Mouse (Mus musculus): ENCODE measurements at regions not wholly inside any gene's neighbourhood (a gene's known extent, or its start where the extent isn't known, plus 50 kb on each side); places are given as distances from the start of the nearest gene placed in this dataset.

DNA sequence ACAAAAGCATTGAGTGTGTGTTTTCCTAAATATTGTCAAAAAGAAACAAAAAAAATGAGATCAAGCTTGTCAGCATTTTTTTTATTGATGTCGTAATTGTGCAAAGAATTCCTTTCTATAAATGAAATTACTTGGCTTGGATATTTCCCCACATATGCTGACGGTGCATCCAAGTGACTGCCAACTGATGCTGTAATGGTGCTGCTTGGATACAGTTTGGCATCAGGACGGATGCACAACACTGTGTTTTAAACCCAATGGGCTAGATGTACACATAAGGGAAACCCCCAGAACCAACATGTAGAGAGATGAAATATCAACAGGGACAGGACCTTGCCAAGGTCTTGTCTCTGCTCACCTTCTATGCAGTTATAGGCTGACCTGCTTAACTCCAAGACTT, 238.6 kb upstream of the Adcy2 start:
- TF ChIP-seq POLR2A (IDR thresholded peaks at IDR 0.05; ENCODE audit: extremely low read depth, insufficient read depth, low read length) (no peak), CTCF (IDR thresholded peaks at IDR 0.05; ENCODE audit: extremely low read depth, insufficient read depth, low read length) (no peak)
- no peak overlapping the region for H3K27ac ChIP-seq (ENCODE audit: insufficient read depth, low read length)
- no peak overlapping the region for H3K4me3 ChIP-seq (ENCODE audit: insufficient read depth, low read length)
- no peaks in the 10 kb centered on the region for H3K4me1 ChIP-seq (ENCODE audit: control insufficient read depth, insufficient read depth, low read length)

DNA sequence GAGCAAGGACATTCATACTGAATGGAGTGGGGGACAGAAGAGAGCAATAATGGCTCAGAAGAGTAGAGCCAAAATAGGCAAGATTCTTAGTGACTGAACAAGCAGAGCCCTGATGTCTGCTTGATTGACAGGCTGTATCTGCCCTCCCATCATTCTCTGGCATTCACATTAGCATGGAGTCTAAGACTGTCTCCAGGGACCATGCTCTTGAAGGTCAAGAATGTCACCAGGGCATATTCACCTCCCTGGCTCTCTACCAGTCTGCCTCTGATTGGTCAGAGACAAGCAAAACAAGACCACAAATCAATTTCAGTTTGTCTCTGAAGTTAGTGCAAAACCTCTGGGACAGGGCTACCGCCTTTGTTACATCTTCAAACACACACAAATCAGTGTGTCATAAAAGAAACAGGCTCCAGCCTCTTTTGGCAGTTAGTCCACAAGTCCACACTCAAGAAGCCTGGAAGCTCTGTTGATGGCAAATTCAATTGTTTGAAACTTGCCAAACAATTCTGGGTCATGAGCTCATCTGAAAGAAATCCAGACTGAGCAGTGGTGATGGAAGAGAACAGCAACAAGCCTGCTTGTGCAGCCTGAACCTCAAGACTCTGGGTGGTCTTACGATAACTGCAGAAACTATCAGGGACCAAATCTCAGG, 240.0 kb upstream of the Adcy2 start:
- no peak for TF ChIP-seq CTCF (IDR thresholded peaks at IDR 0.05; ENCODE audit: extremely low read depth, insufficient read depth, low read length)
- TF ChIP-seq POLR2A (IDR thresholded peaks at IDR 0.05; ENCODE audit: extremely low read depth, insufficient read depth, low read length) = no peak
- H3K4me3 ChIP-seq (ENCODE audit: insufficient read depth, low read length) = no peak overlapping the region
- H3K4me1 ChIP-seq (ENCODE audit: control insufficient read depth, insufficient read depth, low read length) = no peaks in the 10 kb centered on the region
- H3K27ac ChIP-seq (ENCODE audit: insufficient read depth, low read length) = no peak overlapping the region

DNA sequence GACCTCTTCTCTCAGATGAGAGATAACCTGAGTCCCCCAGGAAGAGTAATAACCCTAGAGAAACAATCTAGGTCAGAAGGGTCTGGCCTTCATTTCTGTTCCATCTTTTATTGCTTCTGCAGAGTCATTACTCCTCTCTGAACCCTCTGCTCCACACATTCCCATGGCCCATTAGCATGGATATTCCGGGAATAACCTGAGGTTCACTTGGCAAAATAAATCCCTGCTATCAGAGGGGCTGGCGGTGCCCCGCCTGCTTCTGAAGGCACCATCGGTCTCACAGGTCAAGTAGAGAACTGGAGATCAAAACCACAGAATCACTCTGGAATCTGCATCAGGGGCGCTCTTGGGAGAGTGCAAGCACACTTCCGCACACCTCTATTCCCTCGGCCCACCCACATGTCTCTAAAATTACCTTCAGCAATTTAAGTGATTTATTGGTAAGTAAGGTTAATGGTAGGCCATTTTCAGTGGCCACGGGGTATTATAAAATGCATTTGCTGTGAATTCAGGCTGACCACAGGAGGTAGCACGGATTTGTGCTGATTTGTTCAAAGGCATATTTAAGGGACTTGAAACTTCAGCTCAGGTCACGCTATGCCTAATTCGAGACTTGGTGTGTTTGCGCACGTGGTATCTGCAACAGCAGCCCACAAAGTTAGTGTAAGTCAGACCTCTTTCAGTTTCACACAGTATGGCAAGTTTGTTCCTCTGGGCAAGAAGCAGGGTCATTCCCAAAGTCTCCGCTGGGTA, 243.4 kb upstream of the Adcy2 start:
- Histone ChIP-seq H3K4me1 (ENCODE audit: control insufficient read depth, insufficient read depth, low read length) (no peaks in the 10 kb centered on the region), H3K27ac (ENCODE audit: insufficient read depth, low read length) (no peak overlapping the region), H3K4me3 (ENCODE audit: insufficient read depth, low read length) (no peak overlapping the region)
- no peak for TF ChIP-seq CTCF (IDR thresholded peaks at IDR 0.05; ENCODE audit: extremely low read depth, insufficient read depth, low read length)

DNA sequence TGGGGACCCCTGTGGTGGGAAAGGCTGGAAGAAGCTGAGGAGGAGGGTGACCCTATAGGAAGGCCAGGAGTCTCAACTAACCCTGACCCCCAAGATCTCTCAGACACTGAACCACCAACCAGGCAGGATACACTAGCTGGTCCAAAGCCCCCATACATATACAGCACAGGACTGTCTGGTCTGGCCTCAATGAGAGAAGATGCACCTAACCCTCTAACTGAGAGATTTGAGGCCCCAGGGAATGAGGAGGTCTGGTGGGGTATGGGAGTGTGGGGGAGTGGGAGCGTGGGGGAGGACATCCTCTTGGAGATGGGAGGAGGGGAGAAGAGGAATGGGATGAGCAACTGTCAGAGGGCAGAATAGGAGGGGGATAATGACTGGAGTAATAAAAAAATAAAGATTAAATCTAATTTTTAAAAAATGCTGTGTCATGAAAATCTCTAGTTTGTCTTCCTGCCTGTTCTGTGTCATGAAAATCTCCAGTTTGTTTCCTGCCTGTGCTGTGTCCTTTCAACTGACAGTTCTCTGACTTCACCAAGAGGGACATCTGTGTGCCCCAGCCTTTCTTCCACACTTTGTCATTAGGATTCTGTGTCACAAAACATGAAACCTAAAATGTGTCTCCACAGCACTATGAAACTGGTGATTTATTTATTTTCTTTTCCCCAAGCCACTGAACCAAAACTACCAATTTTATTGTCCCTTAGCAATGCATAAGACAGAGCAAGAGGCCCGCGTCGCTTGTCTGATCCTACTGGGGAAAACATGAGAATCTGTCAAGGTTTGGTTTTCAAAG, 251.2 kb upstream of the Adcy2 start:
- TF ChIP-seq CTCF (IDR thresholded peaks at IDR 0.05; ENCODE audit: extremely low read depth, insufficient read depth, low read length) = no peak
- TF ChIP-seq POLR2A (IDR thresholded peaks at IDR 0.05; ENCODE audit: extremely low read depth, insufficient read depth, low read length) = no peak
- no peaks in the 10 kb centered on the region for H3K4me1 ChIP-seq (ENCODE audit: control insufficient read depth, insufficient read depth, low read length)
- no peak overlapping the region for H3K27ac ChIP-seq (ENCODE audit: insufficient read depth, low read length)
- H3K4me3 ChIP-seq (ENCODE audit: insufficient read depth, low read length) = no peak overlapping the region

DNA sequence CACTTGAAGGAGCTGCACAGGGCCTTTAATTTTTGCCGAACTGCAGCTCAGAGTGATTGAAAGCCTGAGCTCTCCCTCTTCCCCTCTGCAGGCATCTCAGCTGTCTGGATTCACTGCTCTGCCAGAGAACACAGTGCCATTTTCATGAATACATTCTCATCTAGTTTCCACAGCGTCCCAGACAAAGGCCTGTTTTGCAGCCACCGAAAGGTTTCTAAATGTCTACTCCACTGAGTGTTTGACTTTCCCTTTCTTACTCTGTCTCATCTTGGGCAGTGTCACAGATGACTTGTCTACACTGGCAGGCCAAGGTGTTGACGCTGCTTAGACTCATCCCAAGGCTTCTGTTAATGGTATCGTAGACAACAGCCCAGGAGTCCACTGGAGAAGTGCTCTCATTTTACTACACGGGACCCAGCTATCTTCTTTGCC, 251.8 kb upstream of the Adcy2 start:
- TF ChIP-seq POLR2A (IDR thresholded peaks at IDR 0.05; ENCODE audit: extremely low read depth, insufficient read depth, low read length) (no peak), CTCF (IDR thresholded peaks at IDR 0.05; ENCODE audit: extremely low read depth, insufficient read depth, low read length) (no peak)
- no peaks in the 10 kb centered on the region for H3K4me1 ChIP-seq (ENCODE audit: control insufficient read depth, insufficient read depth, low read length)
- H3K4me3 ChIP-seq (ENCODE audit: insufficient read depth, low read length) = no peak overlapping the region
- no peak overlapping the region for H3K27ac ChIP-seq (ENCODE audit: insufficient read depth, low read length)

DNA sequence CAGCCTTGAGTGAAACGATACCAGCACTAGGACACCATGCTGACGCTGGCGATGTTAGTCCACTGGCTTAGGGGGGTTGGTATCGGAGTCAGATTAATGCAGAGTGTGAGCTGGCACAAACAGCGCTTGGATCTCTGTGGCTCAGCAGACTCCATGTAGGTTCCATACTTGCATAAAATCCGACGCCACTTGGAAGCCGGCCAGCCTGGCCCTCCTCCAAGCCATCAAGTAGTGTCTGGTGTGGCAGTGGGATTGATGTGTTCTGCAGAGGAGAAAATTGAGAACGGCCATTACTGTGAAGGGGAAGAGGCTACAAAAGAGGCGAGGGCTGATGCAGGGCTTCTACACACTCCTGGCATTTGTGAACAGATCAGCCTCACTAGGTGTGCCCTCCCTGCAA, 253.0 kb upstream of the Adcy2 start:
- Histone ChIP-seq H3K27ac (ENCODE audit: insufficient read depth, low read length) (no peak overlapping the region), H3K4me3 (ENCODE audit: insufficient read depth, low read length) (no peak overlapping the region), H3K4me1 (ENCODE audit: control insufficient read depth, insufficient read depth, low read length) (no peaks in the 10 kb centered on the region)
- TF ChIP-seq POLR2A (IDR thresholded peaks at IDR 0.05; ENCODE audit: extremely low read depth, insufficient read depth, low read length) = no peak
- no peak for TF ChIP-seq CTCF (IDR thresholded peaks at IDR 0.05; ENCODE audit: extremely low read depth, insufficient read depth, low read length)

DNA sequence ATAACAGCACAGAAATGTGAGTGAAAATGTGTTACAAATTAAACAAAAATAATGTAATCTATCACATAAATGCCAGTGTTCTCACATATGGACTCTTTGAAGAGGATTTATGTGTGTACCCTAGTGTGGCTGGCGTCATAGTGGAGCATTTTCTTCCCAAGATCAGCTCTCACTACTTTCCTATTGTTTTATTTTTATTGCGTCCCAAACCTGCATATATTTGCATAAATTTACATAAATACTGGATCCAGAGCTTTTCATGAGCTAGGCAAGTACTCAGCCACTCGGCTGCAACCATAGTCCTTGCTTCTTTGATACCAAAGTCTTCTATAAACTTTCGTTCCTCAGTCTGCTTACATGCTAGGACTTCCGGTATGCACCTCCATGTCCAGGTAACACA, 261.1 kb upstream of the Adcy2 start:
- no peaks in the 10 kb centered on the region; the same call in 1 of the 2 replicates for H3K4me1 ChIP-seq (ENCODE audit: control insufficient read depth, insufficient read depth, low read length)
- TF ChIP-seq POLR2A (IDR thresholded peaks at IDR 0.05; ENCODE audit: extremely low read depth, insufficient read depth, low read length) (no peak), CTCF (IDR thresholded peaks at IDR 0.05; ENCODE audit: extremely low read depth, insufficient read depth, low read length) (no peak)
- no peak overlapping the region for H3K4me3 ChIP-seq (ENCODE audit: insufficient read depth, low read length)
- no peak overlapping the region for H3K27ac ChIP-seq (ENCODE audit: insufficient read depth, low read length)

DNA sequence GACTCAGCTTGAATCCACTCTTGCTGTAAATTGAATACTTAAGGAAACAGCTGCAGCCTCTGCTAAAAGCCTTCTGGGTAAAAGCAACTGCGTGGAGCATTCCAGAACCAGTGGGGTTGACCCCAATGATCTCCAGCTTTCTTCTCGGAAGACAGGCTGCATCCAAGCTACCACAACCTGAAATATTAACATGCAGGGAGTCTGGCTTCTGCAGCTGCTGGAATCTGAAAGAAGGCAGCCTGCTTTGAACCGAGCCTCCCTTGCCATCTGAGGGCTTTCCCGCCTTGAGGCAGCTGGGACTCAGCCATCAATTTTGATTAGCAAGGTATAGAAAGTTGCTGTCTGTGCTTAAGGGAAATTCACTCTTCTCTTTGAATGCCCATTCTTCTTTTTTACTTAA, 261.6 kb upstream of the Adcy2 start:
- Histone ChIP-seq H3K4me1 (ENCODE audit: control insufficient read depth, insufficient read depth, low read length) (no peaks in the 10 kb centered on the region; the same call in 1 of the 2 replicates), H3K27ac (ENCODE audit: insufficient read depth, low read length) (no peak overlapping the region), H3K4me3 (ENCODE audit: insufficient read depth, low read length) (no peak overlapping the region)
- TF ChIP-seq CTCF (IDR thresholded peaks at IDR 0.05; ENCODE audit: extremely low read depth, insufficient read depth, low read length) (no peak), POLR2A (IDR thresholded peaks at IDR 0.05; ENCODE audit: extremely low read depth, insufficient read depth, low read length) (no peak)

DNA sequence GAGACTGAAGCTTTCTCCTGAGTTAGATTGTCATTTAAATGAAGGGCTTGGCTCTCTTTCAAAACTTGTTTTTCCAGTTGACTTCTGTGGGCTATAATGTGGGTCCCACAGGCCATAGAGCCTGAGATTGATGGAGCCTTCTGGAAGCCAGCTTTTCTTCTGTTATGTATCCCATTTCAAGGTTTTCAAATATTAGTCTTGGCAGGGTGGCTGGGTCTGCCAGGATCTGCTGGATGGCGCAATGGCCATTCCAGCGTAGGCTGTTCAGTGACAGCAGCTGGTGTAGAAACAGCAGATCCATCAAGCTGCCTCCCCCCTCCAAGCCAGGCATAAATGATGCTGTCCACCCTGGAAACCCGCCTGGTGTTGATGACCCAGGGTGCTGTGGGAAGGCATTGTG, 264.4 kb upstream of the Adcy2 start:
- no peak for TF ChIP-seq CTCF (IDR thresholded peaks at IDR 0.05; ENCODE audit: extremely low read depth, insufficient read depth, low read length)
- TF ChIP-seq POLR2A (IDR thresholded peaks at IDR 0.05; ENCODE audit: extremely low read depth, insufficient read depth, low read length) = no peak
- Histone ChIP-seq H3K4me1 (ENCODE audit: control insufficient read depth, insufficient read depth, low read length) (no peaks in the 10 kb centered on the region; the same call in 1 of the 2 replicates), H3K27ac (ENCODE audit: insufficient read depth, low read length) (no peak overlapping the region), H3K4me3 (ENCODE audit: insufficient read depth, low read length) (no peak overlapping the region)
